In genomic region chr7:145283487-145284187, GRCm38 (mm10) we compare ENCODE assay signal across 8 mouse cellular contexts. TPM values are rescaled to one million over a fixed set of nuclear protein-coding genes. Genes with fewer than 3 reads are reported as not detected.
A peak's percentile ranks its signal among the peaks of the same experiment; 100 is the strongest.
DNase-seq lines count a peak whose midpoint lies in the region; ATAC-seq and TF ChIP-seq lines count a peak whose summit lies in the region.

TSS of gene Tpcn2 (minus strand) at chr7:145284011.

- H3K4me3 ChIP-seq in forebrain, embryonic 10.5 days: peak within 1 kb of the TSS; percentile 61
- peak within 1 kb of the TSS; percentile 60 for H3K4me3 ChIP-seq in heart, embryonic 15.5 days
- H3K4me3 ChIP-seq in liver, embryonic 14.5 days (ENCODE audit: insufficient read depth in 1 of 2, low read depth in 2 of 2, low read length in 2 of 2): peak within 1 kb of the TSS; percentile 54 to 72
- peak within 1 kb of the TSS; percentile 43 for H3K4me3 ChIP-seq in neural tube, embryonic 11.5 days (ENCODE audit: low read depth, low read length)
- H3K4me3 ChIP-seq in stomach, postnatal 0 days (ENCODE audit: low read depth, low read length): peak within 1 kb of the TSS; percentile 55

- H3K36me3 ChIP-seq in forebrain, embryonic 10.5 days (replicated peaks): peaks cover 16% of the 10 kb centered on the region
- H3K36me3 ChIP-seq in heart, embryonic 15.5 days: peaks cover 4% of the 10 kb centered on the region; the same call in 1 of the 2 replicates
- no peaks in the 10 kb centered on the region for H3K36me3 ChIP-seq in liver, embryonic 14.5 days (replicated peaks; ENCODE audit: control insufficient read depth, insufficient read depth, low read depth)
- H3K36me3 ChIP-seq in neural tube, embryonic 11.5 days (ENCODE audit: control insufficient read depth, insufficient read depth, low read length): peaks cover 5% of the 10 kb centered on the region; the same call in 1 of the 2 replicates
- H3K36me3 ChIP-seq in stomach, postnatal 0 days (ENCODE audit: control insufficient read depth, insufficient read depth, low read length): peaks cover 2% of the 10 kb centered on the region; the same call in 1 of the 2 replicates

- H3K4me1 ChIP-seq in forebrain, embryonic 10.5 days: peaks cover 33% of the 10 kb centered on the region
- peaks cover 17% of the 10 kb centered on the region for H3K4me1 ChIP-seq in heart, embryonic 15.5 days (replicated peaks)
- H3K4me1 ChIP-seq in liver, embryonic 14.5 days (replicated peaks; ENCODE audit: control insufficient read depth in 2 of 2, insufficient read depth in 2 of 2, low read length in 1 of 2): peaks cover 0 to 14% of the 10 kb centered on the region in 2 experiments; a peak in 2 of 4 replicates
- H3K4me1 ChIP-seq in neural tube, embryonic 11.5 days (ENCODE audit: control insufficient read depth, insufficient read depth, low read length): peaks cover 7% of the 10 kb centered on the region; the same call in 1 of the 2 replicates
- H3K4me1 ChIP-seq in stomach, postnatal 0 days (replicated peaks; ENCODE audit: control insufficient read depth, insufficient read depth): 0 out of 2 replicates have a peak, but pooled peaks cover 3% of the 10 kb centered on the region

- H3K9ac ChIP-seq in heart, embryonic 15.5 days: peak within 1 kb of the TSS; percentile 56
- peak within 1 kb of the TSS; percentile 31 for H3K9ac ChIP-seq in liver, embryonic 14.5 days (replicated peaks)
- H3K9ac ChIP-seq in neural tube, embryonic 11.5 days (ENCODE audit: low read length): peak within 1 kb of the TSS; percentile 53
- peak within 1 kb of the TSS; percentile 67 for H3K9ac ChIP-seq in stomach, postnatal 0 days (ENCODE audit: low read length)

- peak; percentile 71 for TF ChIP-seq CTCF in liver, embryonic 14.5 days (IDR thresholded peaks at IDR 0.05; ENCODE audit: low read depth)
- peak; percentile 80 for TF ChIP-seq CTCF in stomach, postnatal 0 days (IDR thresholded peaks at IDR 0.05; ENCODE audit: low read depth)

- WGBS in forebrain, embryonic 10.5 days: 3% methylated on average over 18 of the region's 18 CpGs
- 2% methylated on average over 18 of the region's 18 CpGs for WGBS in heart, embryonic 15.5 days
- 2% methylated on average over 18 of the region's 18 CpGs for WGBS in liver, embryonic 14.5 days (ENCODE audit: insufficient replicate concordance)
- WGBS in neural tube, embryonic 11.5 days: 3% methylated on average over 18 of the region's 18 CpGs
- WGBS in stomach, postnatal 0 days: under 1% methylated on average over 18 of the region's 18 CpGs

- peak within 1 kb of the TSS; percentile 73 for H3K4me2 ChIP-seq in heart, embryonic 15.5 days
- H3K4me2 ChIP-seq in liver, embryonic 14.5 days (ENCODE audit: low read depth): peak within 1 kb of the TSS; percentile 66
- H3K4me2 ChIP-seq in neural tube, embryonic 11.5 days (ENCODE audit: low read depth): peak within 1 kb of the TSS; percentile 53
- peak within 1 kb of the TSS; percentile 75 for H3K4me2 ChIP-seq in stomach, postnatal 0 days (replicated peaks; ENCODE audit: low read depth)

- ATAC-seq in heart, embryonic 15.5 days (replicated peaks; ENCODE audit: insufficient number of reproducible peaks, insufficient read depth, low FRiP score, low read depth): peak; percentile 88
- peak; percentile 80 for ATAC-seq in liver, embryonic 14.5 days (ENCODE audit: insufficient read depth)
- ATAC-seq in neural tube, embryonic 11.5 days (ENCODE audit: insufficient read depth, low FRiP score, low TSS enrichment): peak; percentile 91
- peak; percentile 94 for ATAC-seq in stomach, postnatal 0 days (ENCODE audit: low FRiP score, low TSS enrichment)

- peak within 1 kb of the TSS; percentile 83 for H3K27ac ChIP-seq in forebrain, embryonic 10.5 days
- H3K27ac ChIP-seq in heart, embryonic 15.5 days: 0 out of 2 replicates have a peak within 1 kb of the TSS, but pooled peaks have one; percentile 2
- no peak within 1 kb of the TSS for H3K27ac ChIP-seq in liver, embryonic 14.5 days
- no peak within 1 kb of the TSS for H3K27ac ChIP-seq in neural tube, embryonic 11.5 days (ENCODE audit: low read depth, low read length)
- peak within 1 kb of the TSS; percentile 49 for H3K27ac ChIP-seq in stomach, postnatal 0 days (replicated peaks)

- no peaks in the 10 kb centered on the region for H3K9me3 ChIP-seq in forebrain, embryonic 10.5 days
- H3K9me3 ChIP-seq in heart, embryonic 15.5 days (replicated peaks): no peaks in the 10 kb centered on the region
- H3K9me3 ChIP-seq in liver, embryonic 14.5 days (ENCODE audit: control insufficient read depth, low read length): no peaks in the 10 kb centered on the region
- no peaks in the 10 kb centered on the region for H3K9me3 ChIP-seq in neural tube, embryonic 11.5 days (ENCODE audit: control insufficient read depth, low read length)
- no peaks in the 10 kb centered on the region for H3K9me3 ChIP-seq in stomach, postnatal 0 days (ENCODE audit: control insufficient read depth, low read length)

- no peak for TF ChIP-seq EP300 in liver, embryonic 14.5 days (IDR thresholded peaks at IDR 0.05; ENCODE audit: low read depth)
- TF ChIP-seq EP300 in stomach, postnatal 0 days (optimal IDR thresholded peaks at IDR 0.05): no peak

- peak; percentile 80 to 84 for DNase-seq in CD8-positive naive resting alpha-beta T cell, adult 2 months (ENCODE audit: low read depth in 2 of 2, low spot score in 2 of 2)
- DNase-seq in c-Kit-positive CD71-negative TER-119-negative erythroid progenitor cells, embryonic 14.5 days (ENCODE audit: low read depth): peak; percentile 91
- peak; percentile 87 for DNase-seq in forebrain, embryonic 10.5 days (ENCODE audit: extremely low spot score, low spot score)
- DNase-seq in kidney, postnatal 25 days: peak; percentile 96 to 97
- peak; percentile 75 to 81 (median 78) for DNase-seq in liver, embryonic 14.5 days (ENCODE audit: low read depth in 3 of 3, low spot score in 3 of 3)
- DNase-seq in neural tube, embryonic 11.5 days (ENCODE audit: low spot score): peak; percentile 92
- peak; percentile 96 for DNase-seq in stomach, postnatal 0 days (ENCODE audit: low spot score)

- H3K27me3 ChIP-seq in forebrain, embryonic 10.5 days (ENCODE audit: poor library complexity, severe bottlenecking): no peaks in the 10 kb centered on the region
- H3K27me3 ChIP-seq in heart, embryonic 15.5 days: no peaks in the 10 kb centered on the region
- no peaks in the 10 kb centered on the region for H3K27me3 ChIP-seq in liver, embryonic 14.5 days (ENCODE audit: control insufficient read depth, insufficient read depth, low read length)
- no peaks in the 10 kb centered on the region for H3K27me3 ChIP-seq in neural tube, embryonic 11.5 days (ENCODE audit: control insufficient read depth, insufficient read depth, low read length)
- no peaks in the 10 kb centered on the region for H3K27me3 ChIP-seq in stomach, postnatal 0 days (ENCODE audit: control insufficient read depth, insufficient read depth, low read length)

RNA-seq across cellular contexts. Expression of gene Tpcn2, which starts in this region (rescaled TPM):
- polyA plus RNA-seq in forebrain, embryonic 10.5 days (2016; fragmentation: Nextera tagmentation; extraction: Ambion mirVana): 5.1 and 5.9 TPM in 2 replicates
- polyA plus RNA-seq in heart, embryonic 15.5 days (2015; fragmentation: Nextera tagmentation; extraction: Ambion mirVana): 4.6 and 7.4 TPM in 2 replicates
- polyA plus RNA-seq in liver, embryonic 14.5 days (2012; rRNA removed): 3.1 and 3.3 TPM in 2 replicates
- 0.39 TPM in 2 replicates for polyA plus RNA-seq in liver, embryonic 14.5 days (2014; fragmentation: Nextera tagmentation; extraction: Ambion mirVana)
- polyA plus RNA-seq in neural tube, embryonic 11.5 days (2014; fragmentation: Nextera tagmentation; extraction: Ambion mirVana): 1.8 and 2.4 TPM in 2 replicates
- 5.3 and 5.8 TPM in 2 replicates for polyA plus RNA-seq in stomach, postnatal 0 days (2015; fragmentation: Nextera tagmentation; extraction: Ambion mirVana)

Comparison
In these comparisons a context has a peak if more than half of its experiments do, and no peak if none do; other contexts are left out.
1. H3K27ac ChIP-seq: peak in forebrain, embryonic 10.5 days (single experiment), heart, embryonic 15.5 days (single experiment) and stomach, postnatal 0 days (single experiment); none in liver, embryonic 14.5 days (single experiment) and neural tube, embryonic 11.5 days (single experiment).
2. Peak in every context shown above with its lines, with median percentiles within 50 percentile points of each other: DNase-seq, H3K4me3 ChIP-seq, ATAC-seq, H3K4me2 ChIP-seq and H3K9ac ChIP-seq.